ENCODE assay signal across 14 mouse cellular contexts in genomic region chr17:67213711-67214110, GRCm38 (mm10).
DNase-seq lines count a peak whose midpoint lies in the region; ATAC-seq lines count a peak whose summit lies in the region.
"Had no signal": no experiment of that assay in that cellular context is flagged by ENCODE, and none has a peak within 500 bp of the region (broad histone marks: within the 10 kb centered on the region; RNA-seq: fewer than 3 reads in every experiment).

No protein-coding gene starts in this region.

- 7% methylated on average over 3 of the region's 3 CpGs for WGBS in limb, embryonic 11.5 days
- WGBS in limb, embryonic 10.5 days = 18% methylated on average over 3 of the region's 3 CpGs
- 42% methylated on average over 3 of the region's 3 CpGs for WGBS in intestine, embryonic 15.5 days

- no peak overlapping the region for H3K27ac ChIP-seq in limb, embryonic 11.5 days (replicated peaks; ENCODE audit: low read depth, low read length)
- no peak overlapping the region for H3K27ac ChIP-seq in limb, embryonic 10.5 days
- H3K27ac ChIP-seq in intestine, embryonic 15.5 days = no peak overlapping the region
- H3K27ac ChIP-seq: liver, embryonic 14.5 days; neural tube, embryonic 13.5 days had no signal

- peak; percentile 30 for DNase-seq in adrenal gland, adult 2 months
- DNase-seq in adrenal gland, adult 18-20 months (ENCODE audit: low spot score in 2 of 2) = no peak
- peak; percentile 30 for DNase-seq in limb, embryonic 11.5 days (ENCODE audit: low spot score)
- no peak for DNase-seq in limb, embryonic 10.5 days (ENCODE audit: low spot score)
- DNase-seq in heart, postnatal 25 days (ENCODE audit: low spot score) = peak; percentile 8
- peak; percentile 61 to 68 for DNase-seq in kidney, postnatal 36 days
- no peak for DNase-seq in cerebellum, postnatal 10 days
- DNase-seq: lung, postnatal 36 days; midbrain, embryonic 14.5 days; thymus, adult 18-20 months had no signal

- no peaks in the 10 kb centered on the region for H3K27me3 ChIP-seq in limb, embryonic 11.5 days (ENCODE audit: control insufficient read depth, insufficient read depth, low read length)
- no peaks in the 10 kb centered on the region for H3K27me3 ChIP-seq in limb, embryonic 10.5 days (ENCODE audit: low read depth, poor library complexity, severe bottlenecking)
- no peaks in the 10 kb centered on the region for H3K27me3 ChIP-seq in intestine, embryonic 15.5 days (replicated peaks)
- H3K27me3 ChIP-seq: neural tube, embryonic 13.5 days had no signal

- H3K9ac ChIP-seq in limb, embryonic 11.5 days (ENCODE audit: low read length) = no peak overlapping the region
- no peak overlapping the region for H3K9ac ChIP-seq in intestine, embryonic 15.5 days
- H3K9ac ChIP-seq: liver, embryonic 14.5 days; neural tube, embryonic 13.5 days had no signal

- H3K36me3 ChIP-seq in limb, embryonic 11.5 days (ENCODE audit: control insufficient read depth, insufficient read depth, low read length) = no peaks in the 10 kb centered on the region
- H3K36me3 ChIP-seq in limb, embryonic 10.5 days = no peaks in the 10 kb centered on the region
- H3K36me3 ChIP-seq in intestine, embryonic 15.5 days = no peaks in the 10 kb centered on the region
- H3K36me3 ChIP-seq: neural tube, embryonic 13.5 days had no signal

- no peak overlapping the region for H3K4me2 ChIP-seq in limb, embryonic 11.5 days (ENCODE audit: low read depth, severe bottlenecking)
- H3K4me2 ChIP-seq in intestine, embryonic 15.5 days (replicated peaks) = no peak overlapping the region
- H3K4me2 ChIP-seq: neural tube, embryonic 13.5 days had no signal

- intact Hi-C loops in heart, postnatal 25 days (cut with DNase I) = no loop called here

- H3K4me3 ChIP-seq in limb, embryonic 11.5 days (ENCODE audit: low read depth, low read length) = no peak overlapping the region
- no peak overlapping the region for H3K4me3 ChIP-seq in limb, embryonic 10.5 days
- no peak overlapping the region for H3K4me3 ChIP-seq in intestine, embryonic 15.5 days (replicated peaks)
- H3K4me3 ChIP-seq: neural tube, embryonic 13.5 days had no signal

- no peaks in the 10 kb centered on the region for H3K9me3 ChIP-seq in limb, embryonic 11.5 days (ENCODE audit: control insufficient read depth, low read length)
- H3K9me3 ChIP-seq in limb, embryonic 10.5 days (replicated peaks) = no peaks in the 10 kb centered on the region
- no peaks in the 10 kb centered on the region for H3K9me3 ChIP-seq in intestine, embryonic 15.5 days
- H3K9me3 ChIP-seq: neural tube, embryonic 13.5 days had no signal

- no peak for ATAC-seq in limb, embryonic 11.5 days (ENCODE audit: insufficient number of reproducible peaks, low FRiP score, low TSS enrichment, low read depth)
- no peak for ATAC-seq in intestine, embryonic 15.5 days
- ATAC-seq: hindbrain, embryonic 16.5 days had no signal

- H3K4me1 ChIP-seq in limb, embryonic 11.5 days (ENCODE audit: control insufficient read depth, insufficient read depth, low read length) = peaks cover 11% of the 10 kb centered on the region
- H3K4me1 ChIP-seq in limb, embryonic 10.5 days = peaks cover 56% of the 10 kb centered on the region
- 0 out of 2 replicates have a peak, but pooled peaks cover 4% of the 10 kb centered on the region for H3K4me1 ChIP-seq in intestine, embryonic 15.5 days (replicated peaks)

Comparison
In these comparisons a context has a peak if more than half of its experiments do, and no peak if none do; other contexts are left out.
1. DNase-seq: peak in adrenal gland, adult 2 months (single experiment), limb, embryonic 11.5 days (single experiment), heart, postnatal 25 days (single experiment) and kidney, postnatal 36 days (2 of 2); none in adrenal gland, adult 18-20 months (0 of 2), limb, embryonic 10.5 days (single experiment) and cerebellum, postnatal 10 days (0 of 2).